Mouse (Mus musculus) testis, postnatal 10 days (tissue): Measurements from ENCODE around the gene Nudcd3.
A peak's percentile ranks its signal among the peaks of the same experiment; 100 is the strongest.
"Not testable (repeated sequence)": the region's sequence is repeated elsewhere in the genome, so short reads cannot be mapped to it uniquely, and the experiment has no call there.

Source experiments
- DNase-seq: peaks from one replicate; pipeline ENCODE4 v3.0.0; 2021; ENCODE audit warnings: low spot score

Nudcd3 gene

DNA sequence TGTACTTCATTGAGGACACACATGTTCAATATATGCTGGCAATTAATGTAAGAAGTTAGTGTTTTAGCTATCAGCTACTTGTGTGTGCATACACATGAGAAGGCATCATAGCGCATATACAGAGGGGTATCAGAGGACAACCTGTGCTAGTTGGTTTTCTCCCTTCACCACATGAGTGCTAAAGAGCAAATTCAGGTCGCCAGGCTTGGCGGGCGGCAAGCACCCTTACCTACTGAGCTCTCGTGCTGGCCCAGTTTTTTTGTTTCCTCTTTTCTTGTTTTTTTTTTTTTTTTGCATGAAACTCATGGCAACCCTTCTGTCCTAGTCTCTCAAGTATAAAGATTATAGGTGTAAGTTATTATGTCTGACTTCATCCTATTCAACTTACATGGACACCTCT is 77.6 kb downstream of the Nudcd3 start:
- no peak for DNase-seq

GRCm38 (mm10) chr11:6120596-6120995 is 79.6 kb downstream of the Nudcd3 start:
- DNase-seq, result no peak

- no peak for DNase-seq
These were observed 80.2 kb downstream of the Nudcd3 start for GRCm38 (mm10) chr11:6120001-6120400.

GRCm38 (mm10) chr11:6119312-6119711 is 80.9 kb downstream of the Nudcd3 start:
- DNase-seq, result no peak

- no peak for DNase-seq
These were observed 82.3 kb downstream of the Nudcd3 start for GRCm38 (mm10) chr11:6117956-6118355.

DNA sequence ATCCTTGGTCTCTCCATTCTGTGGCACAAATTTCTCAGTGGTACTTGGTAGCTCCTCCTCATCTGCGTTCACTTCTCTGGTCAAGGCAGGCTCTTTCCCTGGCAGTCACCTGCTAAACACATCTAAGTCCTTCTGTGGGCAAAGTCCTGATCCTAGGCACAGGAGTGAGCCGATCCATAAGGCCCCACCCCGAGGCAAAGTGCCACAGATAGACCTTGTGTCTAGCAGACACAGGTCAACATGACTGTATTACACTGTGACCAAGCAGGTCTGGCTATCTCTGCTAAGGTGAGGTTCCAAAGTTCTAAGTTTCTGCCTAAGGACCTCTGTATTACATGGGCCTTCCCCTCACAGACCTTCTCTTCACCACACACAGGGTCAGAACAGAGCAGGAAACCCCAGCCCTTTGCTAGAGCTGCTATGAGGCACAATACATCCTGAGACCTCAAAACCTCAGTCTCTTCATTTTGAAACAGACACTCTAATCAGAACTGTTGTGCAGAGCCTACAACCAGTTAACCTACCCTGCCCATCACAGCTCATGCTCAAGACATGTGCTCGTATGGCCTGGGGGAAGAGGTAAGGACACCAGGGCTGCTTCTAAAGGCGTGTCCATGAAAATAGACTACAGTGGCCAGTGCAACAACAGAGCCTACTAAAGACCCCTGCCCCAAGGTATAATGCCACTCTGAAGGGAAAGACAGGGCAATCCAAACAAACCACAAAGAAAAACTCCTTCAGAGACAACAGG is 88.3 kb downstream of the Nudcd3 start:
- no peak for DNase-seq

DNA sequence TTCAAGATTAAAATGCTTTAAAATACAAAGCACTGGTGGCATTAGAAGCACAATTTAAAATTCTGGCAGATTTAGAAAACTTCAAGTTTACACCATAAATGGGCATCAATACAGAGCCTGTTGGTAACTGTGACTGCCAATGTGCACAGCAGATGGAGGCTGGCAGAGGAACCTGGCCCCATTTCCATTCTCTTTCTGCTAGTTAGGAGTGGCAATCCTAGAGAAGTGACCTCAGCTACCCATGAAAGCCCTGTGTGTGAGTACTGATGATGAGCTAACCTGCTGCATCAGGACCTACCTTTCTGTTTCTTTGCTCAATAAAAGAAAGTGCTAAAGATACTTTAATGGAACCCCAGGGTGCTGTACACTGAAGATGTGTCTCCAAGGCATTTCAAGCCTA is 90.2 kb downstream of the Nudcd3 start:
- no peak for DNase-seq

- DNase-seq, result no peak
These were observed 91.9 kb downstream of the Nudcd3 start for GRCm38 (mm10) chr11:6108296-6108695.

- no peak for DNase-seq
These were observed 92.5 kb downstream of the Nudcd3 start for GRCm38 (mm10) chr11:6107722-6108121.

- DNase-seq, result no peak
These were observed 95.5 kb downstream of the Nudcd3 start for GRCm38 (mm10) chr11:6104734-6105133.

DNA sequence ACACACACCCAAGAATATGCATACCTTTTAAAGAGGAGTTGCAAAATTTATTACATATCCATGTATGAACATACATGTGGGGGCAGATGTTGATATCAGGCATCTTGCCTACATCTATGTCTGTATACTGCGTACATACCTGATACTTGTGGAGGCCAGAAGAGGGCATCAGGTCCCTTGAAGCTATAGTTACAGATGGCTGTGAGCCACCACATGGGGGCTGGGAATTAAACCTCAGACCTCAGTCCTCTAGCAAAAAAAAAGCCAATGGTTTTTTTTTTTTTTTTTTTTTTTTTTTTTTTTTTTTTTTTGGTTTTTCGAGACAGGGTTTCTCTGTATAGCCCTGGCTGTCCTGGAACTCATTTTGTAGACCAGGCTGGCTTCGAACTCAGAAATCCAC is 103.6 kb downstream of the Nudcd3 start:
- DNase-seq, result not testable (repeated sequence)

DNA sequence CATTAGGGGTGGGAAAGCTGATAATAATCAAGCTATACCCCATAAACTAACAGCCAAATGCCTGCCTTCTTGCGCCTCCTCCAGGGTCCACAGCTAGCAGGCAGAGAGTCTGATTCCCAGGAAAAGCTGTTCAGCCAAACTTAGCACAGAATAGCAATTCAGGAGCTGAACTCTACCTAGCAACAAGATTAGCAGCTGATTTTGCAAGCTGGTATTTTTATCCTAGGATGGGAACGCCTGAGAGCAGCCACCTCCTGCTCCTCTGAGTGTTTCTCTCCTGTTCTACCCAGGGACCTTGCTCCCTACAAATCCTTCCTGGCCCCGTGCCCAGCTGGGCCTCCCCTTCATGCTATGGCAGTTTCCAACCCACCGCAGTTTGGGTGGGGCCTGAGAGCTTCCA is 113.2 kb downstream of the Nudcd3 start:
- peak; percentile 56 for DNase-seq

GRCm38 (mm10) chr11:6078737-6079136 is 121.5 kb downstream of the Nudcd3 start:
- DNase-seq, result no peak

- DNase-seq, result no peak
These were observed 124.6 kb downstream of the Nudcd3 start for GRCm38 (mm10) chr11:6075618-6076066.

DNA sequence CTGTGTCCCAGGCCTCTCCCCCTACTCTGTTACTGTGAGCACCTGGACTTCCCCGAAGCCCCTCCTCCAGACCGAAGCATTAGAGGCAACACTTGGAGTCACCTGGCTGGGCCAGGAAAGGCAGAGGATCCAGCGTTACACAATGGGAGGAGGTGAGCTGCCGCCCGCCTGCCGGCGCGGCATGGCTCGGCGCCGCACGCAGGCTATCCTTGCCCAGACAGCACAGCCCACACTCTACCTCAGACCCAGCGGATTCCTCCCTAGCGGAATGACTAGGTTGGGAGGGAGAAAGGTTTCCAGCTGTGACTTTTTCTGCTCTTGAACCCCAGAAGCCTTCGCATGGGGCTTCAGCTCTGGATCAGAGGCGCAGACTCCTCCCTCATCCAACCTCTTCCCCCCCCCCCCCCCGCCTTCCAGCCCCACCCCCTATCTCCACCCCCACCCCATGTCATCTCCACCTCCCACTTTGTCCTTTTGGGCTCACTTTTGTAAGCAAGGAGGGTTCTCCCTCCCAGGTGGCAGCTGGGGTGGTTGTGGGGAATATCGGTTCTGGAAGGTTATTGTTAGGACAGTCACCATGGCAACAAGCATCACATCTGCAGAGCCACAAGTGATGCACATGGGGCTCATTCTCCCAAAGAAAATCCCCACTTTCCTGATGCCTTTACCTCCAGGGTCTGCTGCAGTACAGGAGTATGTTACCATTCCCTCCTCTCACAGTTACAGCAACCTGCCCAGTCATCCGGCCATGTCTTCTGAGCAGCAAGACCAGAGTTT is 131.8 kb downstream of the Nudcd3 start:
- no peak for DNase-seq

GRCm38 (mm10) chr11:6067160-6067559 is 133.1 kb downstream of the Nudcd3 start:
- no peak for DNase-seq

GRCm38 (mm10) chr11:6066176-6066575 is 134.0 kb downstream of the Nudcd3 start, which contains the start of gene Camk2b:
TSS of gene Camk2b (minus strand) at chr11:6066362.
- DNase-seq, result no peak

- DNase-seq, result no peak
These were observed 134.6 kb downstream of the Nudcd3 start for GRCm38 (mm10) chr11:6065551-6066121.

- no peak for DNase-seq
These were observed 135.1 kb downstream of the Nudcd3 start for GRCm38 (mm10) chr11:6065046-6065521.

DNA sequence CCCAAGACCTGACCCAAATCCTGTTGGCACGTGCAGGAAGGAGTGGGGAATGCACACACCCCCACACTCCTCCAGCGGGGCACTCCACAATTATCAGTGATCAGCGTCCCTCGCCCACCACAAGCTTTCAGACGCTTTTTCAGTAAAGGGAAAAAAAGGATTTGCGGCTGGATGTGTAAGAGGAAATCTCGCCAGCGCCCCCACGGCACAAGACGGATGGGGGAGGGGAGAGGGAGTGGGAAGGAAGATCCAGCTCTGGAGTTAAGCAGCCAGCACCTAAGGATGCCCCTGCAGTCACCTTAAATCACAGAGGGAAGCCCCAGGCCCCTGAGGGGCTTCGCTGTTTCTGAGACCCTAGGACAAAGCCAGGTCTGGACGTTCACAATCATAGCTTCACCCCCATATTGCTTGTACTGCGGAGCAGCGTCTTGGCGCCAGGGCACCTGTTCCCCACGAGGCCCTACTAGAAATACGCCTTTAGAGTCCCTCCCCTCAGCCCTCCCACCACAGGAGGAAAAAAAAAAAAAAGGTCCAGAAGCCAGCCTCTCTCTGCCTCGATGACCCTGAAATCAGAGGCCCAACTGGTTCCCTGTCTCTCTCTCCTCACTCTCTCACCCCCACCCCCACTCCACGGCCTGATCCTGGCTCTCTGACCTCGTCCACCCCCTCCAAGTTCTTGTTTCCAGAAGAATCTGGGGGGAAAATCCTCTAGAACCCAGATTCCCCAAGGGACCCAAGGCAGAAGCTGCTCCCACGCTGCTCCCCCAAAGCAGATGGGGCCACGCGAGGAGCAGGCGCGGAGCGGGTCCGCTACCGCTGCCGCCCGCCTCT is 135.8 kb downstream of the Nudcd3 start:
- DNase-seq, result no peak

DNA sequence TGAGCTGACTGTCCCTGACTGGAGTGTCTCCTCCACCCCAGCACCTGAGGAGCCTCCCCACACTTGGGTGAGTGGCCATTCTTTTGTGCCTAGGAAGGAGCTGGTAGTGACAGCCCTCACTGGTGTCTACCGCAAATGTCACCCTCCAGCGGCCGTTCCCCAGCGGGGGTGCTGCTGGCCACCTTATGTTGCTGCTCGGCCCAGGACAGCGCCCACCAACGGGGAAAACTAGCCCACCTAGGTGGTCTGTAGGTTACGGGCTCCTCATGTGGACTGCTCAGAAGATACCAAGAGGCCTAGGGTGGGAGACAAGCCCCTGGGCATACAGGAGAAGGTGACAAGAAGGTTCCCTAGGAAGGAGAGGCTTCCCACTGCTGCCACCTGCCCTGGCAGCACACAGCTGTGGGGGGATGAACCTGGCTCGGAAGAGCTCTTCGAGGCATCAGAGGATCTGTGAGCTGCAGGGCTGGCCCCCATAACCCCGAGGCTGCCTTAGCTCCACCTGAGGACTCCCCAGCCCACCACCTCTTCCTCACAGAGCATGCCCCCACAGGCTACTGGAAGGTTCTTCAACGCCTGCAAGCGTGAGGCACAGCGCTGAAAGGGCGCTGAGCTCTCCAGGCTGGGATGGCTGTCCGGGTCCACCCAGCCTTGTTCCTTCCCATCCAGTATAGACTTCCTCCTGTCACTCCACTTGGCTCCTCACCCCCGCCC is 136.6 kb downstream of the Nudcd3 start:
- DNase-seq, result no peak
